Mouse (Mus musculus) c-Kit-negative CD71-positive TER-119-positive erythroid progenitor cells, embryonic 14.5 days (primary cell): Measurements from ENCODE around the gene Clmp.

Source experiments
- DNase-seq: peaks from one replicate; pipeline ENCODE4 v3.0.0-alpha.2; 2013; ENCODE audit warnings: low read depth, low spot score

The Clmp gene

DNA sequence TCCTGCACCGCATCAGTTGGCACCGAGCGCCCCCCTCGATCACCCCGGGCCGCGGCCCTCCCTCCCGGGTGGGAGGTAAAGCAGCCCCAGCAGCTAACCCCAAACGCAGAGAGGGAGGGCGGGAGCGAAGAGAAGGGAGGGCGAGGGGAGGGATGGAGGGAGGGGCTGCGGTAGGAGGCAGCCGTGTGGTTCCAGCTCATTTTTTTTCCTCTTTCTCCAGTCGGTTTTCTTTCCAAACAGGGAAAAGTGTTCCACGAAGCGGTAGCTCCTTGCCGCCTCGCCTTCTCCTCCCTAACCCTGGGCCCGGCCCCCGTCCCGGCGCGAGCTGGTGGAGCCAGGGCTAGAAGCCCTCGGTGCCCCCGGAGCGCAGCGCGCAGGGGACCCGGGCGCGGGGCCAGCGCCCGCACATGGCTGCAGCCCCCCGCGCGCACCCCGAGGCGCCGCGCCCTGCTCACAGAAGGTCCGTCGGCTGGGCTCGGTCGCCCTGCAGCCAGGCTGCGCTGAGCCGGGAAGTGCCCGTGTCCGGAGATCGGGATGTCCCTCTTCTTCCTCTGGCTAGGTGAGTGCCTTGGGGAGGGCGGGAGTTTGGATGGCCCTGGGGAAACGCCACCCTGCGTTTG lies at the start of gene Clmp:
Clmp (plus strand) TSS at position 162 of the 620 bp plus-strand sequence.
- no peak for DNase-seq

DNA sequence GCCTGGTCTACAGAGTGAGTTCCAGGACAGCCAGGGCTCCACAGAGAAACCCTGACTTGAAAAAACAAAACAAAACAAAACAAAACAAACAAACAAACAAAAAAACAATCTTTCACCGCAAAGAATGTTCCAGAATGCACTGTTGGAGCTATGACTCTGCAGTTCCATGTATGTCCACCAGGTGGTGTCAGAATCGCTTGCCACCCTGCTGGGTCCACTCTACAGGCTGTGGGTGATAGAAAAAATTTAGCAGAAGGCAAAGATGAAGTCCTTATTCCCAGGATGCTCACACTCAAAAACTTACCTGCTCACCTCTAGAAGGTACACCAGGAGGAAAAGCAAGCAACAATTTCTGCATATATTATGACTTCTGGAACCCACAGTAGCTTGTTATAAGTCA lies 49.7 kb upstream of the Clmp start:
- DNase-seq = peak; percentile 36

DNA sequence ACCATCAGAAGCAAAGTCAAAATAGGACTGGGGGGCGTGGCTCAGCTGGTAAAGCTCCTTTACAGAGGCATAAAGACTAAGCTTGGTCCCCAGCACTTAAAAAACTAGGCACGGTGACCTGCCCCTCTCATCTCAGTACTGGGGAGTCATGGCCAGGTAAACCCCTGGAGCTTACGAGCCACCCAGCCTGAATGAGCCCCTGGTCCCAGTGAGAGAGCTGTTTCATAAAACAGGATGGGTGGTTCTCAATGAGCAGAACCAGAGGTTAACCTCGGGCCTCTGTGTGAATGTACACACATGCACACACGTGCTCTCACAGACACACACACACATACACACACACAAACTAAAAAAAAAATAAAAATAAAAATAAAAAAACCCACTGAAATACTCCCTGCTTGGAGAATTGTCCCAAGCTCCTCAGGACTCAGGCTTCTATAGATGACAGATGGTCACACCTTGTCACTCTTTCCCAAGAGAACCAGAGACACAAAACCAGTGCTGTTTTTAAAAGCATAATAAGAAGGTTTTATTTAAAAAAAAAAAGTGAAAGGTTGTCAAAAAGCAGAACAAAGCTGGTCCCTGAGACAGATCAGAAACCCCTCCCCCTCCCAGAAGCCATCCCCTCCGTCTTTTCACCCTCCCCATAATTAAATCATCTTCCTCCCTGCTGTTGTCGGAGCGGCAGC lies 47.9 kb upstream of the Clmp start:
- DNase-seq = no peak

DNA sequence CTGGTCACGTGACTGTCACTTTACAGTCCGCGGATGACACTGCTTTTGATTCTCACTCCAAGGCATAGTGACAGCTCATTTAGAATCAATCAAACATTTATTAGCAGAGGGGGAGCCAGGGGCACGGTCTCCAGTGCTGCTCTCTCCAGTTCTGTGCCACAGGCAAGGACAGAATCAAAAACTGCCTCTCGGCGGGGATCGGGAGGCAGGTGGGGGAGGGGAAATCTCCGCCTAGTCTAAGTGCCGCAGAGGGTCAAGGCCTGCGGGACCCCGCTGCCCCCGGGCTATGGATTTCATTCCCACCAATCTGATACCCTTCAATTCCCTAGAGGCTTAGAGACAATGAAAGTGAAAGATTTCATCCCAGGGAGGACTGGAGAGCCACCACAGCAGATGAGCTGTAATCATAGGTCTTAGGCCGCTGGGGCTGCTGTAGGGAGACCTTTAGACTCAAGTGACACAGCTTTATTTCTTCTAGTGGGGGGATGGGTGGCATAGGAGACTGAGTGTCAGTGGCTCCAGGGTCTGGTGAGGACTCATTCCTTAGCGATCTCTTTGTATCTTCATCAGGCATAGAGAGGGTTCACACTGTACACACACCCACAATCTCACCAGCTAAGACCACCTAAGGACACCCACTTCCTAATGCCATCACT lies 47.2 kb upstream of the Clmp start:
- DNase-seq = no peak

DNA sequence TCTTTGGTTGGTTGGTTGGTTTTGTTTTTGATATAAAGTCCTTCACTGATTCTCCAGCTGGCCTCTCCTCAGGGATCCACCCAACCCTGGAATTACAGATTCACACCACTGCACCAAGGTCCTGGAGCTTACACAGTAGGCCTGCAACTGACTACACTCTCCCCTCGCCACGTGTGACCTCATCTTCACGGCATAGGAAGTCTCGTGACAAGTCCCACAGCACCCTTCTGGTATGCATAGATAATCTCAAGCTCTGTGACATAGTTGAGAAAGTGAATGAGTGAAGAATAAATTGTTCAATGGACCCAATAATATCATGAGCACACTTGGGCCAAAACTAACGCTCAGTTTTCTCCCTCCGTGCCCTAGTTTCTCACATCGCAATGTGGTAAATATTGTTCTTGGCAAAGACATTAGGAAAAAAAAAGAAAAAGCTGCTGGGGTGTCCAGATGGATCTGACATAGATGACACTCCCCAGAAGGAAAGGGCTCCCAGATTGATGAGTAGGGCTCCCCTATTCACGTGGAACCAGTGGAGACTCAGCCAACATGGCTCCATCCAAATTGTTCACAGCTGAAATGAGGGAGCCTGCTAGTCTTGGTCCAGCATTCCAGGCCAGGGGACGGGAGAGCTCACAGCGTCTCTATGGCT lies 46.1 kb upstream of the Clmp start:
- no peak for DNase-seq

DNA sequence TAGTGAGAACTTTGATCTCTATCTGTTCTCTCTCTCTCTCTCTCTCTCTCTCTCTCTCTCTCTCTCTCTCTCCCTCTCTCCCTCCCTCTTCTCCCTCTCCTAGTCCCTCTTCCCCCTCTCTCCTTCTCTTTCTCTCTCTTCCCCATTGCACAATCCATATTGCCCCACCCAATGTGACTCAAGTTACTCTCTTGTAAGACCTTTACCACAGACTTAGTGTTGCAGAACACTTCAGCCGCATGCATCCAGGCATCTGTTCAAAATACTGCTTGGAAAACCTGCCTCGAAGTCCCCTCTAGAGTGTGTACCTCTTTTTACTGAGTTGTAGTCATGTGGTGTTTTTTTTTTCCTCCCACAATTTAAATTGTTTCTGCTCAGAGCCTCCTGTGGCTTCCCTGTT lies 44.4 kb upstream of the Clmp start:
- no peak for DNase-seq

DNA sequence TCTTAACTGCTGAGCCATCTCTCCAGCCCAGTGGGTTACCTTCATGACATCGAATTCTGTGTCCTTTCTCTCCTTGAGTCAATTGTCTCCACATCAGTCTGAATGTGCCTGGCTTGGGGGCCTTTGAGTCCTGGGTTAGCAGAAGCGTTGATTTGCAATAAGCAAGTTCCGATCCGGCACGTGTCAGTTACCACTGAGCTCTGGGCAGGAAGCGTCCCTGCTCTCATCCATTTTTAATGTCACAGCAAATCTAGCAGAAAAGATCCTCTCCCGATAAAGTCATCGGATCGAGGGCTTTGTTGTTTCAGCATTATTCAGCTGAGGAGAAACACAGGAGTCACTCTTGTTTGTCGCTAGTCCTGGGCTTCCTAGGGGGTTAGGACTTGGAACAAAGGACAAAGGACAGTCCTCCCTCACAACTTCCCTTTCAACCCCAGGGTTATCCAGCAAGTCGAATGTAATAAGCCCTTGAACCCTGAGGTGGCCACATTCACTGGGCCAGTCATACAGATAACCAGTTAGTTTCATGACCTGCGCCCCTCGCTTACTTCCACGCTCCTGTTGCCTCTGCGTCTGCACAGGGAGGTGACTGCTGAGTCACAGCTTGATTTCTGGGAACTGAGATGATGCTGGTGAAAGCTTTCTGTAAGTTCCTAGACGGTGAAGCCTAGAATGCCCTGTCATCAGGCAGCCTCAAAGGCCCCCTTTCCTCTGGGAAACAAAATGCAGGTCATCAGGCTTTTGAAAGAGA lies 43.1 kb upstream of the Clmp start:
- DNase-seq = no peak

DNA sequence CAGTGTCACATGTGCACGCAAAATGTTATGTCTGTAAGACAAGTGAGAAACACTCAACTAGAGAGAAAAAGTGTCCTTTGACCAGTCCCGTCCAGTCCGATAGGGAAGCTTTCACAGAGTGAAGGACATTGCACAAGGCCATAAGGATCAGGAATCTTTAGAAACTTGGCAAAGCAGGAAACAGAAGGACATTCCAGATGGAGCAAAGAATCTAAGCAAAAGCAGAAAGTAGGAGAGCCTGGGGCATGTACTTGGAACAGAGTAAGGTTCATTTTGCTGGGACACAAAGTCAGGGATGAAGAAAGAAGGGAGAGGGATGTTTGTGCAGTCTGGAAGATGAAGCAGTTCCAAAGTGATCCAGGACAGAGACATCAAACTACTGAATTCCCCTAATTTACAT lies 36.3 kb upstream of the Clmp start:
- DNase-seq = no peak

DNA sequence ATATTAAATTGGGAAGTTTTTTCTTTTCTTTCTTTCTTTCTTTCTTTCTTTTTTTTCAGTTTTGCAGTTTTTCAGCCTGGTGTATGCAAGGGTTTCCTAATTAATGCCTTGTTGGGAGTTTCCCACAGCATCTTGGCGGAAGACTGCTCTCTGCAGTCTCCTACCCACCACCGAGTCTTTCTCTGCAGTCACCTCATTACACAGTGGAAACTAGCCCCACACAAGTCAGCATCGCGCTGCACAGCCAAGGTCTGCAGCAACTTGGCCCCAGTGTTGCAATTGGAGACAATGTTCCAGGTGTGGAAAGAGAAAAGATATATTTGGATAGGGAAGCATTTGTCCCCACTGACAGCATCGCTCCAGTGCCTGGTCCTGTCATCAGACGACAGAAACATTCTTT lies 35.8 kb upstream of the Clmp start:
- DNase-seq = no peak

DNA sequence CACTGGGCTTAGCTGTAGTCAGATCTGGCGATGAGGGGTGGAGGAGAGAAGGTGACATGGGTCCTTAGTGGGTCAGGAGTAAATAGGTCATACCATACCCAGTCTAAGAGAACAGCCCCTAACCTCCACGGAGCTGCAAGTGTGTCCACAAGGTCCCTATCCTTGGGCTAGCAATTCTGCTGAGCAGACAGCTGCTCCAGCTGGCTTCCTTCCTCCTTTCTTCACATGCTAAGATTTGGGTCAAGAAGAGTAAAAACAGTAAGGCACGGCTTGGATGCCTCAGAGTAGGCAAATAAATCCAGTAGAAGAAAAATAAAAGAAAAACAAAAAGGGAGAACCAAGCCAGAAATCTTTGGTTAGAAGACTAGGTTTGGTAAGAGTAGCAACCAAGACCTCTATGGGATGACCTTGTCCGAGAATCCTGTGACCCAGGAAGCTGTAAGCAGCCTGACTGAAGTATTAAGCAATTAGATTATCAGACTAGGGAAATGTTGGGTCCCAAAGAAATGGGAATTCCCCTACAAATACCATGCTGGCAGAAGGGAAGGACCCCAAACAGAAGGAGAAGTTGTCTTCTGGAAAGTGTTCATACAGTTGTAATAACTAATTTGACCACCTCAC lies 34.4 kb upstream of the Clmp start:
- DNase-seq = no peak

DNA sequence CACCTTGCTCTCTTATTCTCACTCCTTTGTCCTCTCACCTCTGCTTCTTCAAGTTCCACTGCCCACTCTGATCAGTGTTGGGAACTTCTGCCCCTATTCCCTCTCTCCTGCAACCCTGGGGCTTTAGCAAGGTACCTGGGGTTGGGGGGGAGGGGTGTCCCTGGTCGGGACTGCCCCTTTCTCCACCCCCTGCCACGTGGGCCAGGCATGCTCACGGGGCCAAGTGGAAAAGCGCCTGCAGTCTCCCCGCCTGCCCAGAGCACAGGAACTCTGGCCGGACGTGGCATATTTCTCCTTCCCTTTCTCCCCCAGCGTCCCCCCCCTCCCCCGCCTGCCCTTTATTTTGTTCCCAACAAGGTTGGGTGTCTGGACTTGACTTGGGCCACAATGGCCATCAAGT lies 33.0 kb upstream of the Clmp start:
- DNase-seq = no peak

DNA sequence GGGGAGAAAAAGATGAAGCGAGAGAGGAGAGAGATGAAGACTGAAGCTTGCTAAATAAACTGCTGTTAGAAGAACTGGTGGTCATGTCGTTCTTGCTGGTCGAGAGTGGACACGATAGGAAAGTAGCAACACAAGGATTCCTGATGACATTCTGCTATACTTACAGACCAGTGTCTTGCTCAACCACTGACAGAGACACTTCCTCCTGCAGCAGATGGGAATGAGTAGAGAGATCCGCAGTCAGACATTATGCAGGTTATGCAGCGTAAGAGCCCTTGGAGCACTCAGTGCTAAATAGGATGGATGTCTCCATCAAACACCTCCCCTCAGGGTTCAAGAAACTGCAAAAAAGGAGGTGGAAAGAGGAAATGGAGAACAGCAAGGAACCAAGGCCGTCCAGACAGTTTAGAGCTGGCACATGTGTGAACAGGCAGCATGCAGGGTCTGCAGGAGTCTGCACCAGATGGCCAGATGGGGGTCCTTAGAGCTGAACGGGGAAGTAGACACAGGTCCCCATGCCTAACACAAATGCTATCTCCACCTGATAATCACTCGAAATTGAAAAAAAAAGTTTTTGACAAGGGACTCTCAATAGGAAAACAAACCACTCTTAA lies 19.5 kb upstream of the Clmp start:
- DNase-seq = no peak

DNA sequence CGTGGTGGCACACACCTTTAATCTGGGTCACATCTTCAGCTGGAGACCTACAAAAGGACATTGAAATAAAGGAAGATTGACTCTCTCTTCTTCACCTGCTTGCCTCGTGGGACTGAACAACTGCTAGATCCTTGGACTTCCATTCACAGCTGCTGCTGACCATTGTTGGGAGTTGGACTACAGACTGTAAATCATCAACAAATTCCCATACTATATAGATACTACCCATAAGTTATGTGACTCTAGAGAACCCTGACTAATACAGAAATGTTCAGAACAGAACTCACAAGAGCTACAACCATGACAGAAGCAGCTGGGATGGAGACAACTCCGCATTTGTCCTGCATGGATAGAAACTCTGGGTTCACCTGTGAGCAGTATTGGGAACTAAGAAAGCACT lies 15.4 kb upstream of the Clmp start, which contains the start of gene Gm21915:
Gm21915 (plus strand) TSS at position 301 of the 400 bp plus-strand sequence.
- no peak for DNase-seq

DNA sequence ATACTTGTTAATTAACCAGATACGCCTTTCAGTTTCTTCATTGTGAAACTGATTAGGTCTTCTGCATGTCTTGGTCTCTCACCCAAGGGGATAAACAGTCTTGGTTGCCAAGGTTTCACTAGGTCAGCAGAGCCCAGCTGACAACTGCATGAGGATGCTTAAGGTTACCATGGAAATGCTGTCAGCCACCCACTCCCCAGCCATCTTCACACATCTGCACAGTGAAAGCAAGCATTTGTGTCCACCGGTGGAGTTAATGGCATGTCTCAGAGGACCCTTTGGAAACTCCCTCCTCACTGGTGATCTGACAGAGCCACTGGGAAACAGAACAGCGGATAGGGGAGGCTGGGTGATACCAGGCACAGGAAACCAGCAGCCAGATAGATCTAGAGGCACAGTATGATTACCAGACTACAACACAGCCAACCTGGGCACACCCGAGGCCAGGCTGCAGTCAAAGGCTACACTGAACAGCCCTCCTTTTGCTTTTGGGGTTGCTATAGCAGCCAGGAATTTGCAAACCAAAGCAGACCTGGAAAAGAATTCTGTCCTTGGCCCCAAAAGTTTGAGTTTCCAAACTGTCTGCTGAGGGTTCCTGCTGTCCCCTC lies 14.3 kb upstream of the Clmp start:
- no peak for DNase-seq

DNA sequence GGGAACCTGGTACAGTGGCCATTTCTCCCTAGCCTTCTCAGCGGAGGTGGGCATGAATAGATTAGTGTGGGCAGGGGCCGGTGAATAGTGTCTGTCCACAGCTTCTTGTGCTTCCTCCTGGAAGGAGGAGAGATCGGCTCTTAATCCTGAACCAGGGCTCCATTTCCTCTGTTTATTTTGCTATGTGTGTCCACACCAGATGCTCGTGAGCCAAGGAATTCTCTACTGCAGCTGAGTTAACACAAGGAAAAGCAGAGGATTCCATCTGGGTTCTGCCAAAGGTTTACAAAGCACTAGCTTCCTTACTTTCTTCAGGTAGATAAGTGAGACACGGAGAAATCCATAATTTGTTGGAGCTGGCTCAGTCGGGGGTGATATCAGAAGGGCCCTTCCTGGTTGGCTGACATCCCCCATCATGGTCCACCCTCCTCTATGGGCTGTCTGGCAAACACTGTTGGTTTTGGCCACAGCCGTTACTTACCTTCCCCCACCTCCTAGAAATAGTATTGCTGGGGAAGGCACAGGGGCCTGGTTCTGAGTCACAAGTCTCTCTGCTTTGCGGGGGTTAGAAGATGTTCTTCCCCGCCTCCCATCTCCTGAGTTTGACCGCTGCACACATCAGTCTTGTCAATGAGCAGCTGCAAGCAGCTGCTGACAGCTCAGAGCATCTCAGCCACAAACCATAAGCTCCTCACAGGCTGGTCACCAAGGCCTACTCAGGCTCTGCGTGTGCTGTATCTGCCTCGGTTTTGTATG lies 10.4 kb upstream of the Clmp start:
- no peak for DNase-seq

DNA sequence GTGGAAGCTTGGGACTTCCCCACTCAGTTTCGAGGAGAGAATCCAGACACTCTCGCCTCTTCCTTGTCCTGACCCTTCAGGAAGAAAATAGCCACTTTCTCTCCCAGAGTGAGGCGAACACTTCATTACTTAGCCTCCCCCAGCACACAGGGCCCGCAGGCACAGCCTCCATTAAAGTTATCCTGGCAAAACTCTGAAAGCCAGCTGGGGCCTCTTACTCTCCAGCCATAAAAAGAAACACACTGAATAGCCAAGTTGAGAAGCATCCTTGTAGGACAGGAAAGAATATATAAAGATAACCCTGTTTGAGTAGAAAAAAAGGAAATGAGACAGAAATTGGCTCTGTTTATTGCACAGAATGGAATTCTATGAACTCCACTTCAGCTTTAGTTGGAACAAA lies 7.1 kb upstream of the Clmp start:
- DNase-seq = no peak

DNA sequence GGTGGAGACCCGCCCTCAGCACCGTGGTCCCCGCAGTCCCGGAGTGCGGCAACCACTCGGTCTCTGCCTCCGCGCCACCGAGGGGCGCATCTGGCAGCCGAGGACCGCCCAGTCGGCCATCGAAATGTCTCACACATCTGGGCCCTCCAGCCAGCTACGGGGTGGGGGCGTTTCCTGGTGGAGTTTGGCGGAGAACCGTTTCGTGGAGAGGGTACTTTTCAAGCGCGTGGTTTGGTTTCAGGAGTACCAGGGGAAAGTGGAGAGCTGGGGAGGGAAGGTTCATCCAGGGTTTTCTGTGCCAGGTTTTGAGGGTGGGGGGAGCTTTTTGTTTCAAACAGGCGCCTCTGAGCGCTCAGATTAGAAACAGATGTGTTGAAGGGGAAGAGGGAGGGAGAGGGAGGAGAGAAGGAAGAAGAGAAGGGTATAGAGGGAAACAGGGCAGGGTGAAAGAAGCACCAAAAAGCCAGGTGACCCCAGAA lies 698 bp downstream of the Clmp start:
- no peak for DNase-seq

DNA sequence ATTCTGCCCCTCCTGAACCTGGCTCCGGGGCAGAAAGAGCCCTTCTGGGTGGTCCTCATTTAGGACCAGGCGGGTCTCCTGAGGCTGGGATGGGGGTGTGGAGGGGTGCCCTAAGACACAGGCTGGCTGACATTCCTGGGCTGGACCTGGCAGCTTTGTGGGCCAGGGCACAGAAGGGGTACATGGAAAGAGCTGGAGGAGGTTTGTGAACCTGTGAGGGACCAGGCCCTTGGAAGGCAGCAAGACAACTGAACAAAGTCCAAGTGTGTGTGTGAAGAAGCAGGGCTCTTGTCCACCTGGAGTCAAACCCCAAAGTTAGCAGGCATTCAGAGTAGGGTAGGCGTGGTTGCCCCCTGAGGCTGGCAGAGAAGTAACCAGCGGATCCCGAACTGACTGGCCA lies 1.3 kb downstream of the Clmp start:
- DNase-seq = no peak

DNA sequence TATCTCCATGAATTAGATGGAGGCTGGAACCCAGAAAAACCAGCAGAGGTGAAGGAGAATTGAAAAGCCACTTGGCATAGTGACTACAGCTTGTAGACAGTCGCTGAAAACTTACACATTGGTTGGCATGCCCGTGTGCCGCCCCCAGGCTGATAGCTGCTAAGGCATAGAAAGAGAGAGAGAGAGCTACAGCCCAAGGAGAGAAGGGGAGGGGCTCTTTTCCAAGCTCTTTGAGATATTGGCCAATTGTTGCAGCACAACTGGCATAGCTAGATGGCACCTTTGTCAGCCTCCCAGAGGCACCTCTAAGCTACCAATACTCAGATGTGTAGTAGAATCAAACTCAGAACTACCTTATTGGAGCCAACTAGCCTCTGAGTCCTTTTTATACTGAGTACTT lies 1.8 kb downstream of the Clmp start:
- DNase-seq = no peak

DNA sequence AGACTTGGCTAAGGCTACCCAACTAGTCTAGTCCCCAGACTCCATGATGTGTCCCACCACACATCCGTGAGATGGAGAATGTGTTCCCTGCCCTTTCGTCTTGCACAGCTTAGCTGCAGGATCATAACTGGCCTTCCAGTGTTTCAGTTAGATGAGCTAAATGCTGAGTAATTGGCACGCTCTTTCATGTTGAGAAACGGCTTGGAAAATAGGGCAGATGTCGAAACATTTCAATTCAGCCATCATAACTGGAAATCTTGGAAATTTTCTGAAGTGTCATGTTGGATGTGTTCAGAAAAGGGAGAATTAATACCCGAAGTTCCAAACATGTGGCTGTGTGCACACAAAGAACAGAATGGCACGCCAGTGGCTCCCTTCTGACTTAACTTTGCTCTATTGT lies 4.7 kb downstream of the Clmp start:
- no peak for DNase-seq
